Mouse (Mus musculus) embryonic facial prominence, embryonic 11.5 days (tissue): ENCODE data around the gene Dapk2. TPM values are rescaled to one million over a fixed set of nuclear protein-coding genes. Genes with fewer than 3 reads are reported as not detected.

Experiments used
- ATAC-seq: fragments of 200-750 bp; cut with Nextera tagmentation; replicated peaks from 2 replicates; pipeline ENCODE4 v1.8.0; 2017; ENCODE audit warnings: low read depth; ENCODE audit not compliant: insufficient number of reproducible peaks, low FRiP score, low TSS enrichment
- DNase-seq: peaks from one replicate; pipeline ENCODE4 v3.0.0-alpha.2; 2015; ENCODE audit warnings: low spot score
- H3K27ac ChIP-seq: fragments of 300-500 bp; sonication (generic); replicated peaks from 2 replicates; pipeline ENCODE4 v1.5.1; 2014; ENCODE audit warnings: mild to moderate bottlenecking, low read depth, low read length, control low read depth
- H3K27me3 ChIP-seq: fragments of 300-500 bp; sonication (generic); 2 replicates; pipeline ENCODE4 v1.6.1; 2014; ENCODE audit warnings: mild to moderate bottlenecking, low read length, moderate library complexity, mixed read lengths; ENCODE audit not compliant: control insufficient read depth, insufficient read depth
- H3K36me3 ChIP-seq: fragments of 300-500 bp; sonication (generic); replicated peaks from 2 replicates; pipeline ENCODE4 v1.6.1; 2014; ENCODE audit warnings: low read depth, mild to moderate bottlenecking, low read length, moderate library complexity, mixed read lengths; ENCODE audit not compliant: control insufficient read depth, insufficient read depth
- H3K4me1 ChIP-seq: fragments of 300-500 bp; sonication (generic); 2 replicates; pipeline ENCODE4 v1.6.1; 2014; ENCODE audit warnings: low read length, mixed read lengths; ENCODE audit not compliant: control insufficient read depth, insufficient read depth
- H3K4me2 ChIP-seq: fragments of 300-500 bp; sonication (generic); 2 replicates; pipeline ENCODE4 v1.6.1; 2014; ENCODE audit warnings: low read depth, mild to moderate bottlenecking, control low read depth, low read length, moderate library complexity
- H3K4me3 ChIP-seq: fragments of 300-500 bp; sonication (generic); 2 replicates; pipeline ENCODE4 v1.5.1; 2014; ENCODE audit warnings: low read depth, low read length, control low read depth
- H3K9ac ChIP-seq: fragments of 300-500 bp; sonication (generic); replicated peaks from 2 replicates; pipeline ENCODE4 v1.6.1; 2014; ENCODE audit warnings: mild to moderate bottlenecking, control low read depth, low read length
- H3K9me3 ChIP-seq: fragments of 300-500 bp; sonication (generic); replicated peaks from 2 replicates; pipeline ENCODE4 v1.6.1; 2016; ENCODE audit warnings: mild to moderate bottlenecking, low read length, inconsistent platforms, mixed read lengths; ENCODE audit not compliant: control insufficient read depth
- WGBS: fragments of 180-500 bp; shearing (Covaris S2); extraction: QIAGEN DNeasy Blood & Tissue Kit; methylation state at CpG from one replicate; pipeline ENCODE4 v1.1.7; 2014; 5-methylcytosine and 5-hydroxymethylcytosine counted together
- polyA plus RNA-seq: library from polyadenylated mRNA; unstranded; fragments of >200 nt; fragmentation: Nextera tagmentation; extraction: Ambion mirVana; gene quantifications from 2 replicates; pipeline ENCODE4 v1.2.1, GENCODE M21; 2014

Dapk2 gene
- polyA plus RNA-seq, 1 experiment from 2014 or later, result 6.2 TPM

GRCm38 (mm10) chr9:66127193-66127546 lies 30.9 kb upstream of the Dapk2 start:
- no peaks in the 10 kb centered on the region for H3K27me3 ChIP-seq
- H3K9ac ChIP-seq, result peak overlapping the region; percentile 73
- peak overlapping the region; percentile 71 for H3K4me2 ChIP-seq
- no peaks in the 10 kb centered on the region for H3K4me1 ChIP-seq
- ATAC-seq, result 0 out of 2 replicates have a peak, but pooled peaks have one; percentile 1
- WGBS, result 55% methylated on average over 6 of the region's 6 CpGs
- H3K9me3 ChIP-seq, result no peaks in the 10 kb centered on the region
- 0 out of 2 replicates have a peak overlapping the region, but pooled peaks have one; percentile 48 for H3K27ac ChIP-seq
- H3K4me3 ChIP-seq, result peak overlapping the region; percentile 60
- DNase-seq, result no peak
- H3K36me3 ChIP-seq, result no peaks in the 10 kb centered on the region

GRCm38 (mm10) chr9:66127884-66128283 lies 30.1 kb upstream of the Dapk2 start:
- no peak overlapping the region for H3K27ac ChIP-seq
- no peaks in the 10 kb centered on the region for H3K9me3 ChIP-seq
- no peaks in the 10 kb centered on the region for H3K4me1 ChIP-seq
- WGBS, result 92% methylated on average over 4 of the region's 4 CpGs
- DNase-seq (no peak), ATAC-seq (no peak)
- H3K4me3 ChIP-seq, result no peak overlapping the region
- H3K4me2 ChIP-seq, result no peak overlapping the region
- H3K36me3 ChIP-seq, result no peaks in the 10 kb centered on the region; the same call in 1 of the 2 replicates
- H3K9ac ChIP-seq, result no peak overlapping the region
- no peaks in the 10 kb centered on the region for H3K27me3 ChIP-seq

GRCm38 (mm10) chr9:66131466-66131865 lies 26.6 kb upstream of the Dapk2 start:
- WGBS, result 98% methylated on average over 2 of the region's 2 CpGs
- H3K4me1 ChIP-seq, result no peaks in the 10 kb centered on the region
- no peak overlapping the region for H3K4me2 ChIP-seq
- no peaks in the 10 kb centered on the region; the same call in none of the 2 replicates for H3K36me3 ChIP-seq
- ATAC-seq, result no peak
- H3K4me3 ChIP-seq, result no peak overlapping the region
- no peaks in the 10 kb centered on the region for H3K27me3 ChIP-seq
- no peak overlapping the region for H3K9ac ChIP-seq
- no peak for DNase-seq
- no peak overlapping the region for H3K27ac ChIP-seq
- no peaks in the 10 kb centered on the region for H3K9me3 ChIP-seq

- Histone ChIP-seq H3K4me3 (no peak overlapping the region), H3K36me3 (no peaks in the 10 kb centered on the region; the same call in none of the 2 replicates), H3K4me1 (no peaks in the 10 kb centered on the region), H3K27ac (no peak overlapping the region), H3K4me2 (no peak overlapping the region), H3K27me3 (no peaks in the 10 kb centered on the region), H3K9ac (no peak overlapping the region), H3K9me3 (no peaks in the 10 kb centered on the region)
- DNase-seq (peak; percentile 35), ATAC-seq (no peak)
- 55% methylated on average over 4 of the region's 4 CpGs for WGBS
These were observed 22.1 kb upstream of the Dapk2 start for GRCm38 (mm10) chr9:66135967-66136366.

GRCm38 (mm10) chr9:66138193-66138592 lies 19.8 kb upstream of the Dapk2 start:
- Histone ChIP-seq H3K4me3 (no peak overlapping the region), H3K27me3 (no peaks in the 10 kb centered on the region), H3K9me3 (no peaks in the 10 kb centered on the region), H3K4me2 (no peak overlapping the region), H3K27ac (no peak overlapping the region), H3K9ac (no peak overlapping the region), H3K4me1 (no peaks in the 10 kb centered on the region), H3K36me3 (no peaks in the 10 kb centered on the region; the same call in none of the 2 replicates)
- no peak for ATAC-seq
- WGBS, result 95% methylated on average over 7 of the region's 7 CpGs
- no peak for DNase-seq

- H3K27me3 ChIP-seq, result no peaks in the 10 kb centered on the region
- no peaks in the 10 kb centered on the region; the same call in 1 of the 2 replicates for H3K36me3 ChIP-seq
- no peak overlapping the region for H3K4me3 ChIP-seq
- H3K4me1 ChIP-seq, result no peaks in the 10 kb centered on the region
- no peak overlapping the region for H3K27ac ChIP-seq
- 77% methylated on average over 1 of the region's 1 CpGs for WGBS
- DNase-seq, result no peak
- no peak for ATAC-seq
- H3K4me2 ChIP-seq, result no peak overlapping the region
- no peak overlapping the region for H3K9ac ChIP-seq
- no peaks in the 10 kb centered on the region for H3K9me3 ChIP-seq
These were observed 15.8 kb upstream of the Dapk2 start for GRCm38 (mm10) chr9:66142265-66142664.

- no peak overlapping the region for H3K4me3 ChIP-seq
- DNase-seq (peak; percentile 90), ATAC-seq (no peak)
- no peaks in the 10 kb centered on the region for H3K27me3 ChIP-seq
- H3K9ac ChIP-seq, result no peak overlapping the region
- no peaks in the 10 kb centered on the region for H3K9me3 ChIP-seq
- no peaks in the 10 kb centered on the region; the same call in 1 of the 2 replicates for H3K36me3 ChIP-seq
- H3K4me2 ChIP-seq, result no peak overlapping the region
- no peak overlapping the region for H3K27ac ChIP-seq
- WGBS, result 10% methylated on average over 6 of the region's 6 CpGs
- H3K4me1 ChIP-seq, result no peaks in the 10 kb centered on the region
These were observed 13.8 kb upstream of the Dapk2 start for GRCm38 (mm10) chr9:66144248-66144647.

GRCm38 (mm10) chr9:66146141-66146540 lies 11.9 kb upstream of the Dapk2 start:
- H3K4me2 ChIP-seq, result no peak overlapping the region
- no peaks in the 10 kb centered on the region for H3K27me3 ChIP-seq
- H3K4me3 ChIP-seq, result no peak overlapping the region
- ATAC-seq (no peak), DNase-seq (no peak)
- H3K4me1 ChIP-seq, result no peaks in the 10 kb centered on the region
- H3K36me3 ChIP-seq, result no peaks in the 10 kb centered on the region
- no peak overlapping the region for H3K9ac ChIP-seq
- no peak overlapping the region for H3K27ac ChIP-seq
- H3K9me3 ChIP-seq, result no peaks in the 10 kb centered on the region
